Mouse (Mus musculus) right cerebral cortex, adult 18-20 months (tissue): Measurements from ENCODE around the gene Cyp1a1.
"Not testable (repeated sequence)": the region's sequence is repeated elsewhere in the genome, so short reads cannot be mapped to it uniquely, and the experiment has no call there.

Source experiments
- DNase-seq: peaks from one replicate; pipeline ENCODE4 v3.0.0; 2022; ENCODE audit warnings: mixed read lengths

Cyp1a1 gene

GRCm38 (mm10) chr9:57708068-57708719, 20.5 kb downstream of the Cyp1a1 start, which contains the start of gene Edc3:
TSS of gene Edc3 (plus strand) at chr9:57708540.
- DNase-seq: peak; percentile 88

GRCm38 (mm10) chr9:57708720-57709274, 21.1 kb downstream of the Cyp1a1 start:
- peak; percentile 58 for DNase-seq

- DNase-seq: not testable (repeated sequence)
Observed at GRCm38 (mm10) chr9:57710214-57710613, 22.5 kb downstream of the Cyp1a1 start.

GRCm38 (mm10) chr9:57712194-57712593, 24.5 kb downstream of the Cyp1a1 start:
- no peak for DNase-seq

- no peak for DNase-seq
Observed at GRCm38 (mm10) chr9:57718408-57718807, 30.7 kb downstream of the Cyp1a1 start.

- no peak for DNase-seq
Observed at GRCm38 (mm10) chr9:57720736-57721135, 33.0 kb downstream of the Cyp1a1 start.

GRCm38 (mm10) chr9:57722371-57722770, 34.6 kb downstream of the Cyp1a1 start:
- DNase-seq: no peak

- peak; percentile 68 for DNase-seq
Observed at GRCm38 (mm10) chr9:57723315-57723715, 35.6 kb downstream of the Cyp1a1 start.

GRCm38 (mm10) chr9:57723796-57724195, 36.1 kb downstream of the Cyp1a1 start:
- no peak for DNase-seq

- DNase-seq: no peak
Observed at GRCm38 (mm10) chr9:57724701-57725100, 37.0 kb downstream of the Cyp1a1 start.

- no peak for DNase-seq
Observed at GRCm38 (mm10) chr9:57728312-57728711, 40.6 kb downstream of the Cyp1a1 start.

- no peak for DNase-seq
Observed at GRCm38 (mm10) chr9:57733606-57734005, 45.9 kb downstream of the Cyp1a1 start.

GRCm38 (mm10) chr9:57739863-57740262, 52.1 kb downstream of the Cyp1a1 start:
- DNase-seq: no peak

- DNase-seq: peak; percentile 52
Observed at GRCm38 (mm10) chr9:57744462-57745091, 56.8 kb downstream of the Cyp1a1 start.

- no peak for DNase-seq
Observed at GRCm38 (mm10) chr9:57747067-57747466, 59.3 kb downstream of the Cyp1a1 start.

GRCm38 (mm10) chr9:57748137-57748536, 60.4 kb downstream of the Cyp1a1 start:
- DNase-seq: no peak

- DNase-seq: no peak
Observed at GRCm38 (mm10) chr9:57748831-57749230, 61.1 kb downstream of the Cyp1a1 start.

- DNase-seq: no peak
Observed at GRCm38 (mm10) chr9:57750901-57751300, 63.2 kb downstream of the Cyp1a1 start.
